ENCODE assay signal across 12 mouse cellular contexts in genomic region chr4:131303936-131304335, GRCm38 (mm10).
DNase-seq lines count a peak whose midpoint lies in the region; ATAC-seq lines count a peak whose summit lies in the region.
"Had no signal": no experiment of that assay in that cellular context is flagged by ENCODE, and none has a peak within 500 bp of the region (broad histone marks: within the 10 kb centered on the region; RNA-seq: fewer than 3 reads in every experiment).

No protein-coding gene starts in this region.

- ATAC-seq in intestine, embryonic 16.5 days, result peak; percentile 28; the same call in 1 of the 2 replicates
- ATAC-seq in intestine, embryonic 15.5 days, result no peak

- H3K27me3 ChIP-seq in intestine, embryonic 16.5 days (replicated peaks; ENCODE audit: control insufficient read depth, insufficient read depth, low read length), result no peaks in the 10 kb centered on the region
- H3K27me3 ChIP-seq in intestine, embryonic 15.5 days (replicated peaks), result no peaks in the 10 kb centered on the region
- H3K27me3 ChIP-seq: heart, embryonic 15.5 days had no signal

- H3K4me1 ChIP-seq in intestine, embryonic 16.5 days (ENCODE audit: control insufficient read depth, insufficient read depth, low read length), result peaks cover 7% of the 10 kb centered on the region; the same call in 1 of the 2 replicates
- 0 out of 2 replicates have a peak, but pooled peaks cover 5% of the 10 kb centered on the region for H3K4me1 ChIP-seq in intestine, embryonic 15.5 days (replicated peaks)

- DNase-seq in gastrocnemius, postnatal 10 days, result peak; percentile 18
- no peak for DNase-seq in gastrocnemius, adult 18-20 months (ENCODE audit: low spot score)
- DNase-seq in lung, postnatal 10 days, result peak; percentile 9
- DNase-seq in lung, postnatal 36 days, result no peak
- no peak for DNase-seq in urinary bladder, postnatal 10 days (ENCODE audit: low spot score)
- DNase-seq: liver had no signal

- no peaks in the 10 kb centered on the region for H3K36me3 ChIP-seq in intestine, embryonic 16.5 days (ENCODE audit: control insufficient read depth, insufficient read depth, low read length)
- H3K36me3 ChIP-seq in intestine, embryonic 15.5 days, result no peaks in the 10 kb centered on the region
- H3K36me3 ChIP-seq: forebrain, embryonic 10.5 days; heart, embryonic 15.5 days had no signal

- H3K9ac ChIP-seq in intestine, embryonic 16.5 days (ENCODE audit: low read depth, low read length), result no peak overlapping the region
- H3K9ac ChIP-seq in intestine, embryonic 15.5 days, result no peak overlapping the region
- H3K9ac ChIP-seq: heart, embryonic 15.5 days had no signal

- 88% methylated on average over 3 of the region's 3 CpGs for WGBS in intestine, embryonic 16.5 days
- WGBS in intestine, embryonic 15.5 days, result 83% methylated on average over 3 of the region's 3 CpGs

- no peaks in the 10 kb centered on the region for H3K9me3 ChIP-seq in intestine, embryonic 16.5 days (ENCODE audit: control insufficient read depth, low read length)
- no peaks in the 10 kb centered on the region for H3K9me3 ChIP-seq in intestine, embryonic 15.5 days
- H3K9me3 ChIP-seq: forebrain, embryonic 10.5 days; heart, embryonic 15.5 days had no signal

- H3K27ac ChIP-seq in intestine, embryonic 16.5 days (ENCODE audit: low read length), result no peak overlapping the region
- no peak overlapping the region for H3K27ac ChIP-seq in intestine, embryonic 15.5 days
- H3K27ac ChIP-seq: forebrain, embryonic 10.5 days; heart, embryonic 15.5 days; kidney, postnatal 0 days had no signal

- H3K4me3 ChIP-seq in intestine, embryonic 16.5 days (ENCODE audit: low read length), result no peak overlapping the region
- H3K4me3 ChIP-seq in intestine, embryonic 15.5 days (replicated peaks), result no peak overlapping the region
- H3K4me3 ChIP-seq: forebrain, embryonic 10.5 days; heart, embryonic 15.5 days had no signal

- H3K4me2 ChIP-seq in intestine, embryonic 16.5 days (ENCODE audit: low read depth, low read length), result no peak overlapping the region
- H3K4me2 ChIP-seq in intestine, embryonic 15.5 days (replicated peaks), result no peak overlapping the region
- H3K4me2 ChIP-seq: heart, embryonic 15.5 days; midbrain, embryonic 11.5 days had no signal

Comparison
In these comparisons a context has a peak if more than half of its experiments do, and no peak if none do; other contexts are left out.
1. DNase-seq: peak in gastrocnemius, postnatal 10 days (single experiment) and lung, postnatal 10 days (single experiment); none in gastrocnemius, adult 18-20 months (single experiment), lung, postnatal 36 days (single experiment) and urinary bladder, postnatal 10 days (single experiment).